Mouse (Mus musculus) testis, postnatal 14 days (tissue): ENCODE measurements around the gene Sdk2.
A peak's percentile ranks its signal among the peaks of the same experiment; 100 is the strongest.

Source experiments
- DNase-seq: peaks from one replicate; pipeline ENCODE4 v3.0.0; 2021; ENCODE audit warnings: low spot score

The Sdk2 gene

GRCm38 (mm10) chr11:113764132-113764849 lies 302.6 kb downstream of the Sdk2 start:
- DNase-seq, result no peak

- DNase-seq, result no peak
Measured at GRCm38 (mm10) chr11:113763449-113763848, 303.4 kb downstream of the Sdk2 start.

- DNase-seq, result no peak
Measured at GRCm38 (mm10) chr11:113762136-113762797, 304.6 kb downstream of the Sdk2 start.

GRCm38 (mm10) chr11:113761646-113762045 lies 305.2 kb downstream of the Sdk2 start:
- DNase-seq, result no peak

- no peak for DNase-seq
Measured at GRCm38 (mm10) chr11:113760476-113760875, 306.4 kb downstream of the Sdk2 start.

GRCm38 (mm10) chr11:113758851-113759250 lies 308.0 kb downstream of the Sdk2 start:
- no peak for DNase-seq

- DNase-seq, result no peak
Measured at GRCm38 (mm10) chr11:113756578-113756977, 310.3 kb downstream of the Sdk2 start.

GRCm38 (mm10) chr11:113755878-113756277 lies 311.0 kb downstream of the Sdk2 start:
- DNase-seq, result no peak

- no peak for DNase-seq
Measured at GRCm38 (mm10) chr11:113754845-113755244, 312.0 kb downstream of the Sdk2 start.

- no peak for DNase-seq
Measured at GRCm38 (mm10) chr11:113752685-113753430, 314.0 kb downstream of the Sdk2 start.

- DNase-seq, result no peak
Measured at GRCm38 (mm10) chr11:113752158-113752661, 314.6 kb downstream of the Sdk2 start.

- DNase-seq, result peak; percentile 83
Measured at GRCm38 (mm10) chr11:113751484-113752084, 315.3 kb downstream of the Sdk2 start, which contains the start of gene Cdc42ep4. Cdc42ep4 (minus strand) TSS chr11:113751881.

- DNase-seq, result peak; percentile 79
Measured at GRCm38 (mm10) chr11:113750571-113751483, 316.0 kb downstream of the Sdk2 start.

- peak; percentile 55 for DNase-seq
Measured at GRCm38 (mm10) chr11:113749749-113750351, 317.0 kb downstream of the Sdk2 start.

GRCm38 (mm10) chr11:113748797-113749521 lies 317.9 kb downstream of the Sdk2 start:
- no peak for DNase-seq

GRCm38 (mm10) chr11:113747725-113748380 lies 319.0 kb downstream of the Sdk2 start:
- no peak for DNase-seq

- DNase-seq, result no peak
Measured at GRCm38 (mm10) chr11:113747056-113747455, 319.8 kb downstream of the Sdk2 start.

GRCm38 (mm10) chr11:113745961-113746360 lies 320.9 kb downstream of the Sdk2 start:
- DNase-seq, result no peak

- no peak for DNase-seq
Measured at GRCm38 (mm10) chr11:113742998-113743397, 323.8 kb downstream of the Sdk2 start.
